Mouse (Mus musculus) spleen, postnatal 36 days (tissue): ENCODE results near the gene Oaz3.

Experiments used
- DNase-seq, 2 experiments: peaks; one replicate each; pipeline ENCODE4 v3.0.0; 2022; ENCODE audit warnings: low spot score in 2 of 2, mixed read lengths in 1 of 2

Gene Oaz3

GRCm38 (mm10) chr3:94443597-94443964 lies at the start of gene Oaz3:
TSS of gene Oaz3 (minus strand) at chr3:94443915.
- DNase-seq, result no peak

GRCm38 (mm10) chr3:94487581-94487980 lies 43.9 kb upstream of the Oaz3 start:
- no peak for DNase-seq

DNA sequence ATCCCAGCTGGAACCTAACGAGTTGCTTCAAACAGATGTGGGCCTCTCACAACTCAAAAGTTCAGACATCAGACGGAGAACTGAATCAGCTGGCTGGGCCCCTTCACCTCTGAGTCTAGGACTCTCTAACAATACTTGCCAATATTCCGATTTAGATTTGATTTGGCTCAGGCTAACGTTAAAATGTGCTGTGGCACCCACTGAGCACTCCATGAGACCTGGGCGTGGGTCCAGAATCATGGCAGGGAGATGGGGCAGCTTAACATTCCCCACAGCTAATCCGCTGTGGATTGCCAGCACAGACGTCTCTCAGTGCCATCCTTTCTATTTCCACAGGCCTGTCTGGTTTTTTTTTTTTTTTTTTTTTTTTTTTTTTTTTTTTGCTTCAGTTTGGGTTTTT lies 42.2 kb upstream of the Oaz3 start:
- DNase-seq, result no peak

DNA sequence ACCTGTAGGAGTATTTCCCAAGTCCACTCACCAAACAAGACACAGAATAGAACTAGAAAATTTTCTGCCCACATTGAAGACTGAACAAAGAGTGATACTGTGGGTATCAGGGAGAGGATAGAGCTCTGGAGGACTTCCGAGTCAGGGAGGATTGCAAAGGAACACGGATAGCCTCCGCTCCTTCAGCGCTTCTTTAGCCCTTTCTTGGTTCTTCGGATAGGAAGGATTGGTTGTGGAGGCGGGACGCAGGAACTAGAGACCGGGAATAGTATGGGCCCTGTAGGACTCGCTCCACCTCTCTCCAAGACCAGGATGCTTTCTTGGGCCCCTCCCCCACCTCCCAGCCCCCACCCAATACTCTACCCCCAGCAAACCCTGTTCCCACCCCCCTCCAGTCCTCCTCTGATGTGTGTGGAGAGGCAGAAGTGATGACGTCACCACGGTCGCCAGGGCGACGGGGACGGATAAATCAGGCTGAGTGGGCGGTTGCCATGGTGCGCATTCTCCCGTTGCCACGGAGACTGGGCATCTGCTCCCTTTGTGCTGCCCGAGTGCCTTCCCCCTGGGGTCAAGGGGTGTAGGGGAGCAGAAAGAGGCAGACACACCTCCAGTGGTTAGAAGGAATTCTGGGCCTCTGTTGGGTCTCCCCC lies 40.2 kb upstream of the Oaz3 start:
- no peak for DNase-seq

GRCm38 (mm10) chr3:94482764-94483385 lies 39.2 kb upstream of the Oaz3 start:
- no peak for DNase-seq

DNA sequence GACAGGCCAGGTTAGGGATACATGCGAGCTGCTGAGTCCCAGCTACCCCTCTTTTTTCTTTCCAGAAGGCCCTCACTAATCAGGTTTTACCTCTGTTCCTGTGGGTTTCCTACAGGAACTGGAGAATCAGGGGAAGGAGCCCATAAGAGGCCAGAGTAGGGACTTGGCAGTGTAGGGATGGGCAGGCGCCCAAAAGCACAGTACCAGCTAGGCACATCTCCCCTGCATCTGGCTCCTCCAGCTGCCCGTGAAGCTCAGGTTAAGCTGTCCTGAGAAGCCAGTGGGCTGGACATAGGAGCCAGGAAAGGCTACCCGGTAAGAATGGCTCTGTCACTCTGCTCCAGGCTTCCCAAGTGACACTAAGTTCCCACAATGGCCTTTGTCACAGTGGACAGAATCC lies 37.7 kb upstream of the Oaz3 start:
- DNase-seq, result no peak

GRCm38 (mm10) chr3:94480291-94480884 lies 36.7 kb upstream of the Oaz3 start, which contains the start of gene Riiad1:
TSS of gene Riiad1 (minus strand) at chr3:94480341.
- DNase-seq, result no peak

- DNase-seq, result no peak
Measured at GRCm38 (mm10) chr3:94479564-94479963, 35.8 kb upstream of the Oaz3 start.

DNA sequence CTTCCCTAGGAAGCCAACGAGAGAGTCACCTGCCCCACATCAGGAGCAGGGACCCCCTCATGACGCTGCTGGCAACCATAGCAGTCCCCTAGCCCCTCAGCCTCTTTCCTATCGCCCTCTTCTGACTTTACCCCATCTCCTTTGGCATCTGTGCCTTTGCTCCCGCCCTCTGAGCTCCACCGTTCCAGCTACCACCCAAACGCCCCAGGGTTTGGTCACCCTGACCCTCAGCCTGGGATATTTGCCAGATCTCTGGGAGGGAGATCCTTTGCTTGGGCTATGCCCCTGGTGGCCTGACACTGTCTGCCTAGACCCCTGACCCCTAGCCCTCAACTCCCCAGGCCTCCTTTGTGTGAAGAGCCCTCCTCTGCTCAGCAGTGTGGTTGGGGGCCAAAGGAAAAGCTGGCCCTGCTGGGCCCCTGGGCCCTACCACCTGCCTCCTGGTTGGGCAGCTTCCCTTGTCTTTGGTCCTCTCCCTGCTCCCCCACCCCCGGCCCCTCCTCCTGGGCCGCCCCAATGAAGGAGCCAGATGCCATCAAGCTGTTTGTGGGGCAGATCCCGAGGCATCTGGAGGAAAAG lies 35.0 kb upstream of the Oaz3 start:
- no peak for DNase-seq

- no peak for DNase-seq
Measured at GRCm38 (mm10) chr3:94477981-94478422, 34.3 kb upstream of the Oaz3 start, which contains the start of gene Celf3. TSS of gene Celf3 (plus strand) at chr3:94478295.

DNA sequence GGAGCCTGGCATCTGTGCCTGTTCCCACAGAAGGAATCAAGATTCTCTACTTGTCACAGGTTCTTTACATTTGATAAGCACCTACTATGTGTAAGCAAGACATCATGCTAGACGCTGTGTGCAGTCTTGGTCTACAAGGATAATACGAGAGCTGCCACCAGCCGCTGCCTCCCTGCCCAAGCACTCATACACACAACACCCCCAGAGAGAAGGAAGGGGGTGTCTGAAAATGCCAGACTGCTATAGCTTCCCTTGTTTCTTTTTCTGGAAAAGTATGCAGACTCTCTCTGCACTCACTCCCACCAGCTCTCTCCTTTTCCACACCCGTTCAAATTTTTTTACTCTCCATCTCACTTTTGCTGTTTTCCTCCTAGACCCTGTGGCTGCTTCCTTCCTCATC lies 33.7 kb upstream of the Oaz3 start:
- DNase-seq, result no peak

GRCm38 (mm10) chr3:94476301-94477035 lies 32.8 kb upstream of the Oaz3 start:
- DNase-seq, result no peak

DNA sequence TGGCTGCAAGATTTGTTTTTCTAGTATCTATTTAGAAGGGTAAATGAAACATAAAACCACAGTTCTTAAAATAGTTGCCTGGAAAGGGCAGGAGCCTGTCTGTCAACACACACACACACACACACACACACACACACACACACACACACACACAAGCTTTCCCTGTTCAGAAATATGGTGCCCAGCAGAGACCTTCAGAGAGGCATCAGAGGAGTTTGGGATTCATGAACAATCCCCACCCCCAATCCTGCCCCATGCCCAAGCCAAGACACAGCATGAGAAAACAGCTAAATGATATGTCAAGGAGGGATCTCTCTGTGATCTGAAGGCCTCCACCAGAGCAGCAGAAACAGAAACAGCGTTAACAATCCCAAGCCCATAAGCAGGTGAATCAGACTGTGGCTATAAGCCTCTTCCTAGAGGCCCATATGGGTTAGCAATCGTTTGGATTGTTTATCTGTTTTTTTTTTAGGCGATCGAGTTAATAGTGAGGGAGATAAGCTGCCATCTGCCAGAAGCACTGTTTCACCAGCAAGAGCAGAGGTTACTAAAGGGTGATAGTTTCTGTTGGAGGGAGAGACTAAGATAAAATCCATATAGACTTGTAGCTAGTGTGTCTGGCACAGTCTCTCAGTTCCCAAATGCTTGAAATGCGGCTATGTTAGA lies 30.0 kb upstream of the Oaz3 start:
- DNase-seq, result no peak

DNA sequence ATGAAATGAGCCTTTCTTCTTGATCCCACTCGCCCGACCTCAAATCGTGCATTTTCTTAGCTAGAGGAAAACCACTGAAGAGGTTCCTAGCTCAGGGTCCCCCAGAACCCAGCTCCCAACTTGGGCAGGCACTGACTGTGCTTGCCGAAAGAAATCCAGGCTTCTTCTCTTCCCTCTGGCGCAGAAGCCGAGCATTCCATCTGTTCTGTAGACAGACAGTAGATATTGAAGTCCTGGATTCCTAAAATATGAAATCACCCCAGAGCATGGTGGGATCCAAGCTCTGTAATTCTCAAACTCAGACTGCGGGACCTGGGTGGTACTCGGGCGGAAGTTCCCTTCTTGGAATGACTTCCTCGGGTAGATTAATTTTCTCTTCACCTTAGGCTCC lies 29.4 kb upstream of the Oaz3 start:
- DNase-seq, result no peak

DNA sequence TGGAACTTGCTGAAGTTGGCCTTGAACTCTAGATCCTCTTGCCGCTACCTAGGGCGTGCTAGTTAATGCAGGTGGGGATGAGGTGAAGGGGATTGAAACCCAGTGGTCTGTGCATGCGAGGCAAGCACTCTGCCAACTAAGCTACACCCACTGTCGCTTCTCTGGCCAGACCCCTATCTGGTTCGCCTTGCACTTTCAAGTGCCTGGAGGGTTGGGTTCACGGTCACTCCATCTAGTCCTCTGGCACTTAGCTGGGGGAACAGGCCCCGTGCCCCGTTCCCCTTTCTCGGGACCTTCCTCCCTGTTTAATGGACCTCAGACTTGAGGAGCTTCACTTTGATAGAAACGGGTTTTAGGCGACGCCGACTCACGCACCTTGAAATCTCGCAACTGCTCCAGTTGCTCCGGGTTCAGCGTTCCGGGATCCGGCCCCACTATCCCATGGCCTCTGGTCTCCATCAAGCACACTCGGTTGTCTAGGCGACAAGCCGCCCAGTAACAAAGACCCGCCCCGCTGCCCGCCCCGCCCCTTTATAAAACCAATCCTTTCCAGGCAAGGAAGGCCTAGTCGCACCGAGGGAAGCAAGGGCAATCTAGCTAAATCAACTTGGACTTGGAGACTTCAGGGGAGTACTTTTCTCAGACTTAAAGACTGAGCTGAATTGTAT lies 28.9 kb upstream of the Oaz3 start:
- no peak for DNase-seq

- DNase-seq, result no peak
Measured at GRCm38 (mm10) chr3:94468931-94469330, 25.2 kb upstream of the Oaz3 start.

- no peak for DNase-seq
Measured at GRCm38 (mm10) chr3:94465632-94466430, 22.1 kb upstream of the Oaz3 start.

- no peak for DNase-seq
Measured at GRCm38 (mm10) chr3:94463926-94464578, 20.3 kb upstream of the Oaz3 start.

DNA sequence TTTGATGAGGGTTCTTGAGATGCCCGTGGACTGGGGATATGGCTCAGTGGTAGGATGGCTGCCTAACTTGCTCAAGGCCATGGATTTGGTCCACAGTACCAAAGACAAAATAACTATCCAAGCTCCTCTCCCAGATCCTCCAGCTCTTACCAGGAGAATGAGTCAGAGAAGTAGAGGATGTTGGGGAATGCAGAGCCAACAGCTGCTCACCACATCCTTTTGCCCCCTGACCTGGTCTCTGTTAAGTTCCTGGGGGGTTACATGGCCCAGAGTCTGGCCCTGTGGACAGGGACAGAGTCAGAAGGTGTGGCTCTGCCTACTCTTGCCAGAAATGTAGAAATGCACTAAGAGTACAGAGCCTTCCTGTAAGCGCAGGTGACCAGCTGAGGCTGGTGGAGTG lies 16.1 kb upstream of the Oaz3 start:
- DNase-seq, result no peak

DNA sequence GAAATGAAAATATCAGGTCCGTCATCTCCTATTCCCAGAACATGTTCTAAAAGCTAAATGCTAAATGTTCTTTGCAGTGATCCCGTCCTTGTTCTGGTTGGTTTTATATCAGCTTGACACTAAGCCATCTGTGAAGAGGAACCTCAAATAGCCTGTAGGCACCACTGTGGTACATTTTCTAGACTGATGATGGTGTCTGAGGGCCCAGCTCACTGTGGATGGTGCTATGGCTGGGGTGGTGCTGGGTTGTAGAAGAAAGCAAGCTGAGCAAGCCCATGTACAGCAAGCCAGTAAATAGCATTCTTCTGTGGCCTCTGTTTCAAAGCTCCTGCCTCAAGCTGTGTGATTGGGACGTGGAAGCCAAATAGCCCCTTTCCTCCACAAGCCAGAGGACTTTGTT lies 13.3 kb upstream of the Oaz3 start:
- DNase-seq, result no peak
